Mouse (Mus musculus): ENCODE data around the gene Col25a1. TPM values are rescaled to one million over a fixed set of nuclear protein-coding genes. Genes with fewer than 3 reads are reported as not detected.

Gene Col25a1
- polyA plus RNA-seq, 1 experiment: not detected

DNA sequence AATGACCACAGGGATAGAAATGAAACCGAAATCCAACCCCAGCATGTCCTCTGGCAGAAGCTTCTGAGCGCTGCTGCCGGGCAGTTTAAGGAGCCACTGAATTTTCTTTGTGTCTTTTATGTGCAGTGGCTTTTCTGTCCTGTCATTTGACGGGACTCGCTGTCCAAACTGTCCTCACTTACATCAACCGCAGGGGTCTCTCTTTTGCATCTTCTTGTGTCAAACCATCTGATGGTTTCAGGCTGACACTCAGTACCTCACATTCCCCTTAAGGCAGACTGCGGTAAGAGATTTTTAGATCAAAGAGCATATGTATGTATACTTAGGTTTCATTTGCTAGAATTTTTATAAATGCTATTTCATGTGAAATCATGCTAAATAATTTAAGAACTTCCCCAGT is 318.6 kb downstream of the Col25a1 start:
- Histone ChIP-seq H3K4me3 (ENCODE audit: insufficient read depth, low read length) (no peak overlapping the region), H3K4me1 (ENCODE audit: control insufficient read depth, insufficient read depth, low read length) (no peaks in the 10 kb centered on the region), H3K27ac (ENCODE audit: insufficient read depth, low read depth, low read length) (no peak overlapping the region)
- no peak for TF ChIP-seq CTCF (IDR thresholded peaks at IDR 0.05; ENCODE audit: low read depth, low read length)
- no peak for TF ChIP-seq POLR2A (IDR thresholded peaks at IDR 0.05; ENCODE audit: borderline replicate concordance, low read depth, low read length)

DNA sequence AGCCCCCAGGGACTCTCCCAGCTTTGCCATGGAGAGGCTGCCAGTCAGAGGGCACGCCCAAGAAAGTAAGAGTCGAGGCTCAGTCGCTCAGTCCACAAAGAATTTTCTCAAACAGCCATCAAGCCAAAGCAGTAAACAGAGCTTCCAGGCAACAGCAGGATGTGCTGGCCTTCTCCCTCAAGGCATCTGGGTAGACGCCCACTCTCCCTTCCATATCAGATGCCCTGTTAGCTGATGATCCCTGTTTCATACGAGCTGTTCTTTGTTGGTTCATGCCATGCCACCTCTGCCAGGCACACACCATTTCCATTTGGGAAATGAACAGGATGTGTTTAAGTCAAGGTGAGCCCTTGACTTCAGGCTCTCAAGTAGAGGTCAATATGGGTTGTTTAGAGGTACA is 334.1 kb downstream of the Col25a1 start:
- H3K27ac ChIP-seq (ENCODE audit: insufficient read depth, low read depth, low read length): no peak overlapping the region

DNA sequence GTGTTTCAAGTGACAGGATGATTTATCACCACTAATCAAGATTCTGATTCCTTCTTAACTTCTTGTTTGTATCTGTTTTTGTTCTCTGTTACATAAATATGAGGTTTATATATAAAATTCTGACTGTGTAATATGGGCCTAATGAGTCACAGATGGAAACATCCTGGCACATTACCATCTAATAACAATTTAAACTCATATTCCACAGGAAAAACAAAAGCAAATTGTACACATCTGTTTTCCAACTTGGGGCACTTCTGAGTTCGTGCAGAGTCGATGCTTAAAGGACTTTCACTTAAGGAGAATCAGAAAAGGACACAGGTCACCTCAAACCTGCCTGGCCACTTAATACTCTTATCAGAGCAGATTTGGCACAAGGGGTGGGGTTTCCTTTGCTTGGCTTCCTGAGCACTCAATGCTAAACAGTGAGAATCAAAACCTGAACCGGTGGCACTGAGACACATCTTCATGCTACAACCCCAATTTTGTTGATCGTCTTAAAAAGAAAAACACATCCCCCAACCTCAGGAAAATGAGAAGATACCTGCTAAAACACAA is 342.0 kb downstream of the Col25a1 start:
- Histone ChIP-seq H3K4me3 (ENCODE audit: insufficient read depth, low read length) (no peak overlapping the region), H3K27ac (ENCODE audit: insufficient read depth, low read depth, low read length) (no peak overlapping the region), H3K4me1 (ENCODE audit: control insufficient read depth, insufficient read depth, low read length) (no peaks in the 10 kb centered on the region)
- TF ChIP-seq CTCF (IDR thresholded peaks at IDR 0.05; ENCODE audit: low read depth, low read length) (no peak), POLR2A (IDR thresholded peaks at IDR 0.05; ENCODE audit: borderline replicate concordance, low read depth, low read length) (no peak)

More for the DNA sequence above, 334.1 kb downstream of the Col25a1 start:
- Histone ChIP-seq H3K4me1 (ENCODE audit: control insufficient read depth, insufficient read depth, low read length) (no peaks in the 10 kb centered on the region), H3K4me3 (ENCODE audit: insufficient read depth, low read length) (no peak overlapping the region)
- no peak for TF ChIP-seq CTCF (IDR thresholded peaks at IDR 0.05; ENCODE audit: low read depth, low read length)
- TF ChIP-seq POLR2A (IDR thresholded peaks at IDR 0.05; ENCODE audit: borderline replicate concordance, low read depth, low read length): no peak

DNA sequence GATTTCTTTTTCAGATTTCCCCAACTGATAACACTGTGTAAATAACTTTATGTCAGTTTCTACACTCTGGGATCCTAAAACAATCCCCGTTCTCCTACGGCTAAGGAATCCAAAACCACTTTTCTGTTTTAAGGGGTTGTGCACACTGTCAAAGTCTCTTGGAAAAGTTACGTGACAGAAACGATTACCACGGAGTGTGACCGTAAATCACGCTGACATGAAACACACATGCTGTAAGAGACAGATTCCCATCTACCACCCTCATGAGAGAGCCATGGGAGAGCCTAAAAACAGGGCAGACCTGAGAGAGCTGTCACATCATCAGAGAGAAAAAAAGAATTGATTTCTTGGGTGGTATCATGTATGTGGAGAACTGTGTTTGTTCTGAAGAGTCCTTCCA is 342.7 kb downstream of the Col25a1 start:
- TF ChIP-seq POLR2A (IDR thresholded peaks at IDR 0.05; ENCODE audit: borderline replicate concordance, low read depth, low read length): no peak
- TF ChIP-seq CTCF (IDR thresholded peaks at IDR 0.05; ENCODE audit: low read depth, low read length): no peak
- Histone ChIP-seq H3K4me1 (ENCODE audit: control insufficient read depth, insufficient read depth, low read length) (no peaks in the 10 kb centered on the region), H3K27ac (ENCODE audit: insufficient read depth, low read depth, low read length) (no peak overlapping the region), H3K4me3 (ENCODE audit: insufficient read depth, low read length) (no peak overlapping the region)

DNA sequence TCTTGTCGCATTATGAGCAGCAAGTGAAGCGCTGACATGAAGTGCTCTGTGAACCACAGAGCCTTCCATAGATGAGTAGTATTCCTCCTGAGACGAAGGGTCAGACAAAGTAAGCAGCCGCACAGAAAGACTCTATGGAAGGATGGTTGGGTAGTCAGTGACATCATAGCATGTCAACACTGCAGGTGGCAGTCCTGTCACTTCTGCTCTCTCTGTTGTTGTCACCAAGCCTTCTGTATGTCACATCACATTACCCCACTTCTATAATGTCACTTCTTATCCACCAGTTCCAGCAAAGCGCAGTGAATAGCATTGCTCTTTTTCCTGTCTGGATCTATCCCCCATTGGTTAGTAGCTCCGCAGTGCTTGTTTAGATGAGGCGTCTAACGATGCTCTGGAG is 351.2 kb downstream of the Col25a1 start:
- Histone ChIP-seq H3K4me1 (ENCODE audit: control insufficient read depth, insufficient read depth, low read length) (peaks cover 2% of the 10 kb centered on the region; the same call in 1 of the 2 replicates), H3K4me3 (ENCODE audit: insufficient read depth, low read length) (no peak overlapping the region), H3K27ac (ENCODE audit: insufficient read depth, low read depth, low read length) (no peak overlapping the region)
- TF ChIP-seq CTCF (IDR thresholded peaks at IDR 0.05; ENCODE audit: low read depth, low read length) (no peak), POLR2A (IDR thresholded peaks at IDR 0.05; ENCODE audit: borderline replicate concordance, low read depth, low read length) (no peak)

DNA sequence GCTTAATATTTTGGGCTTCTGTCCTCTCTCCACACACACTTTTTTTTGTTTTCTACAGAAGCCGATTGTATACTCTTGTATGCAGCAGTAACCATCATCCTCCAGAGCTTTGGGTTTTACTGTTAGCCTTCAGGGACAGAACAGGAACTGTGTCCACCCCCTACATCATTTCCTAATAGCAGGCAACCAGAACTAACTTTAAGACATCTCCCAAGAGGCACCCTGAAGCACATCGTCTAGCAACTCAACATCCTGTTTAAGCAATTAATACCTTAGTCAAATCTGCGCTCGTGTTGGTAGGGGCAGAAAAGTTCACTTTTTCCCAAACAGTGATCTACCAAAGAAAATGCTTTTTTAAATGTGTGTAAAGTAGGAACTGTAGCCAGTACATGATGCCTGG is 357.5 kb downstream of the Col25a1 start:
- Histone ChIP-seq H3K4me1 (ENCODE audit: control insufficient read depth, insufficient read depth, low read length) (no peaks in the 10 kb centered on the region), H3K4me3 (ENCODE audit: insufficient read depth, low read length) (no peak overlapping the region), H3K27ac (ENCODE audit: insufficient read depth, low read depth, low read length) (no peak overlapping the region)
- TF ChIP-seq CTCF (IDR thresholded peaks at IDR 0.05; ENCODE audit: low read depth, low read length): no peak
- TF ChIP-seq POLR2A (IDR thresholded peaks at IDR 0.05; ENCODE audit: borderline replicate concordance, low read depth, low read length): no peak

DNA sequence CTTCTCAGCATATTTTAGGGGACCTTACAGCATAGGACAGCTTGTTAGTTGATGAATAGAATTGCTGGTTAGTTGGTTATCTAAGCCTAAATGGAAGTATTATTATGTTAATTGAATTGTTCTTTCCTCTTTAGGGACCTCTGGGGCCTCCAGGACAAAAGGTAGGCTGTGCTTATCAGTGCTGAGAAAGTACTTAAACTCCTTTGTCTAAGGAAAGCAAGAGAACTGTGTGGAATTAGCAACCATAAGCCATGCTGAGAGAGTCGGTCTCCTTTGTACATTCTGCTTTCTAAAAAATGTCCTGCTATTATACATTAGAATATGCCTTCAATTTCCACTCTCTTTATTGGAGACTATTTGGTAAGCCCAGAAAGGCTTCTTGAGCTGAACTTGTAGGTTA is 362.9 kb downstream of the Col25a1 start:
- Histone ChIP-seq H3K27ac (ENCODE audit: insufficient read depth, low read depth, low read length) (no peak overlapping the region), H3K4me1 (ENCODE audit: control insufficient read depth, insufficient read depth, low read length) (no peaks in the 10 kb centered on the region), H3K4me3 (ENCODE audit: insufficient read depth, low read length) (no peak overlapping the region)
- TF ChIP-seq POLR2A (IDR thresholded peaks at IDR 0.05; ENCODE audit: borderline replicate concordance, low read depth, low read length) (no peak), CTCF (IDR thresholded peaks at IDR 0.05; ENCODE audit: low read depth, low read length) (no peak)

DNA sequence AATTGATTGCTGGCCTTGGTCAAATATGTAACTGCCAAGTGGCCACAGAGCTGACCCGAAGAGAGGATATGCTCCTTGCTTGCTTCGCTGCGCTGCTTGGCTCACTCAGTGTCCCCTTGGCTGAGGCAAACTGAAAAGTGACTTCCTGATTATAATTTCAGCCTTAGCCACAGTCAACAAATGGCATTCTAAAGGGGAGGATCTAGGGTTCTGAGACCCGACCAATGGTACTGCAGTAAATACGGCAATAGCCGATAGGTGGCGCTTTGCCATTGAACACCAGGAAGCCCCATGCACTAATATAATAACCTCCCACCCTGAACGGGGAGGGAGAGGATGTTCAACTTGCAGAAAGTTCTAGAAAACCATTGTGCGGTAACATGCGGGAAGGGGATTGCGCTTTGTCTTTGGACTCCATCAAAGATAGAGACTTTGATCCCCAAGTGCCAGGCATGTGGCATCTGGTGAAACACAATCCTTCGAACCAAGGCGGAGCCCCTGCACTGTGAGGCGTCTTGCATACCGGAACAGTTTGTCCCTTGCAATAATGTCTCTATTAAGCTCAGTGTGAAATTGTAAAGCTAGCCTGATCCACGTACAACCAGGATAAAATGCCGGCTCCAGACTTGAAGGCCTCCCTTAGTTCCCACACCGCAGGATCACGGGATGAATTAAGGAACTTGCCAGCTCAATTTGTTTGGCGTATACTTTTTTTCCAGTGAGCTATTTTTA is 363.5 kb downstream of the Col25a1 start:
- TF ChIP-seq POLR2A (IDR thresholded peaks at IDR 0.05; ENCODE audit: borderline replicate concordance, low read depth, low read length) (no peak), CTCF (IDR thresholded peaks at IDR 0.05; ENCODE audit: low read depth, low read length) (no peak)
- no peak overlapping the region for H3K27ac ChIP-seq (ENCODE audit: insufficient read depth, low read depth, low read length)
- H3K4me1 ChIP-seq (ENCODE audit: control insufficient read depth, insufficient read depth, low read length): no peaks in the 10 kb centered on the region

DNA sequence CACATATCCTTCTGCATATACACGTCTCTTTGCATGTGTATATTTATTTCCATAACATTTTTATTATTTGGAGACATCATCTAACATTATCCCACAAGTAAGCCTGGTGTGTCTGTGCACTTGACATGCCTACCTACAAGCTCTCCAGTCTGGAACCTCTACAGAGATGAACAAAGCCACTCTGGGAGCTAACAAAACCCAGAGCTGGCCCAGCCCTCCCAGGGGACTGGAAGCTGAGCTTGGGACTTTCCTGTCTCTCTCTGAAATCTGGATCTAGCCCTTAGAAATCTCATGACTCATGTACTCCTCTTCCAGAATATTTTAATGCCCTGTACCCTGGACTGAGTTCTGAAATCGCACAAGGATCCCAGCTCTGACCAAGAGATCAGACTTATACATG is 365.7 kb downstream of the Col25a1 start:
- TF ChIP-seq CTCF (IDR thresholded peaks at IDR 0.05; ENCODE audit: low read depth, low read length): no peak
- no peak for TF ChIP-seq POLR2A (IDR thresholded peaks at IDR 0.05; ENCODE audit: borderline replicate concordance, low read depth, low read length)
- Histone ChIP-seq H3K27ac (ENCODE audit: insufficient read depth, low read depth, low read length) (no peak overlapping the region), H3K4me3 (ENCODE audit: insufficient read depth, low read length) (no peak overlapping the region), H3K4me1 (ENCODE audit: control insufficient read depth, insufficient read depth, low read length) (no peaks in the 10 kb centered on the region)

More for the DNA sequence above, 363.5 kb downstream of the Col25a1 start:
- no peak overlapping the region for H3K4me3 ChIP-seq (ENCODE audit: insufficient read depth, low read length)

DNA sequence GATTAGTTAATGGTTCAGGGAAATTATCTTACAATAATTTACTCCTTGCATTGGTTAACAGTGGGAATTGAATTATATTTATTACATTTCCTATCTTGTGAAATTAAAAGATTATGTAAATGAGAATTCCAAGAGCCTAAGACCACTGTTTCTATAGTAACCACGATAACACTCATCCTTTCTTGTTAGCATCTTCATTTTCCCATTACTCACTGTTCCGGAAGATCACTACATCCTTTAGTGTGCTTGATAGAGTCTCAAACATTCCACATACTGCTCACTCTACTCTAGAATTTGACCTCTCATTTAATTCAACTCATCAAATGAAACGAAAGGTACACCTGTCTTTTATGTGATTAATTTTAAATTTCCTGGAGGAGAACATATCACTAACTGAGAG is 370.4 kb downstream of the Col25a1 start:
- Histone ChIP-seq H3K4me1 (ENCODE audit: control insufficient read depth, insufficient read depth, low read length) (no peaks in the 10 kb centered on the region), H3K4me3 (ENCODE audit: insufficient read depth, low read length) (no peak overlapping the region)
- TF ChIP-seq POLR2A (IDR thresholded peaks at IDR 0.05; ENCODE audit: borderline replicate concordance, low read depth, low read length): no peak
- no peak for TF ChIP-seq CTCF (IDR thresholded peaks at IDR 0.05; ENCODE audit: low read depth, low read length)

More for the DNA sequence above, 370.4 kb downstream of the Col25a1 start:
- H3K27ac ChIP-seq (ENCODE audit: insufficient read depth, low read depth, low read length): no peak overlapping the region
